Mouse (Mus musculus) kidney, adult 9 months (tissue): Measurements from ENCODE around the gene Lrrc36.

Source experiments
- DNase-seq: peaks from one replicate; pipeline ENCODE4 v3.0.0; 2022

The Lrrc36 gene

GRCm38 (mm10) chr8:105433021-105433420 is 19.6 kb downstream of the Lrrc36 start:
- DNase-seq: no peak

DNA sequence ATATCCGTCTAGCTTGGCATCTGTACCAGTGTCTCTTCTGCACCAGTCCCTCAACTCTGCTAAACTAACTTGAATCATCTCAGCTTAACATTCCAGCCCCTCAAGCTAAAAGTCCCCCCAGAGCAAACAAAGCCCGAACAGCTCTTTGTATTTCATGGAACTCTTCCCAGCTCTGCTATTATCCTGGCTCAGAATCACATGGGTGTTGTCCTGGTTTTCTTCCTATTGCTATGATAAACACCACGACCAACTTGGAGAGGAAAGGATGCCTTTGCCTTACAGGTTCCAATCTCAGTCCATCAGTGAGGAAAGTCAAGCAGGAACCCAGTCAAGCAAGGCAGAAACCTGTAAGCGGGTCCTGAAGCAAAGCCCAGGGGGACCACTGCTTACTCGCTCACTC is 20.1 kb downstream of the Lrrc36 start:
- no peak for DNase-seq

- no peak for DNase-seq
Observed at GRCm38 (mm10) chr8:105434136-105434535, 20.8 kb downstream of the Lrrc36 start.

GRCm38 (mm10) chr8:105436218-105436617 is 22.8 kb downstream of the Lrrc36 start:
- DNase-seq: no peak

- DNase-seq: no peak
Observed at GRCm38 (mm10) chr8:105437078-105437748, 23.8 kb downstream of the Lrrc36 start.

DNA sequence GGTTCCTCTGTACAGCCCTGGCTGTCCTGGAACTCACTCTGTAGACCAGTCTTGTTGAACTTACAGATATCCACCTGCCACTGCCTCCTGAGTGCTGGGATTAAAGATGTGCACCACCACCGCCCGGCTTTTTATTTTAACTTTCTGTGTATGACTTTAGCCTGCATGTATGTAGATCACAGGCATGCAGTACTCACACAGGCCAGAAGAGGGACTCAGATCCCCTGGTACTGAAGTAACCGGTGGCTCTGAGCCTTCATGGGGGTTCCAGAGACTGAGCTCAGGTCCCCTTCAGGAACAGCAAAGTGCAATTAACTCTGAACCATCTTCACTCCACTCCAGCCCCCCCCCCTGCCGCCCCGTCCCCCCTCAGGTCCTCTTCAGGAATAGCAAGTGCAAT is 25.5 kb downstream of the Lrrc36 start:
- peak; percentile 43 for DNase-seq

GRCm38 (mm10) chr8:105441433-105441832 is 28.1 kb downstream of the Lrrc36 start:
- peak; percentile 24 for DNase-seq

GRCm38 (mm10) chr8:105442661-105443060 is 29.3 kb downstream of the Lrrc36 start:
- no peak for DNase-seq

DNA sequence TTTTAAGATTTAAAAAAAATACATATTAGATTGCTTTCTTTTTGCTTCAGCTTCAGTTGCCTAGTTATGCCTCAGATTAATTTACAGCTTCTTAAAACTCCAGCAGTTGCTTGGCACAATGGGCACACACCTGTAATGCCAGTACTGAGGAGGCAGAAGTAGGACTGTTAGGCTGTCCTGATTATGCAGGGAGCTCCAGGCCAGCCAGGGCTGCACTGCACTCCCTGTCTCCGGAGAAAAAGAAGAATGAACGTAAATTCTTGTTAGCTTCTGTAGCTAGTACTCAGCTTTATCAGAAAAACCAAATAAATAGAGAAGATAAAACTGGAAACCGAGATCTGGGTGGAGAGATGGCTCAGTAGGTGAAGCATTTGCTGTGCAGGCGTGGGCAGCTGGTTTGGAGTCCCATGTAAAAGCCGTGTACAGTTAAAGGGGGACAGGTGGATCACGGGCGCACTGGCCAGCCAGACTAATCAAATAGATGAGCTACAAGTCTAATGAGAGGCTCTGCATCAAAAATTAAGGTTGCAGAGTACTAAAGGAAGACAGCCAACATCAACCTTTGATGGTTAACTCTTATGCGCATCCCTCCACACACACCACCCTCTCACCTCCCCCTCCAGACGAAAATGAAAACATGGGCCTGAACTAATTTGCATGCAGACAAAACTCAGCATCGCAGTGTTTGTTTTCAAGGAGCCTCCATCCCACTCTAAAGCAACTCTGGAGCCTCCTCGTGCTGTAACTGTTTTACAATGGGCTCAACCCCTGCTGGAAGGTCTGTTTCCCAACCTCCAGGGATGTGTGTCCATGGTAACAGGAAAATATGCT is 32.1 kb downstream of the Lrrc36 start:
- DNase-seq: no peak

GRCm38 (mm10) chr8:105446127-105446552 is 32.8 kb downstream of the Lrrc36 start:
- DNase-seq: peak; percentile 12

- DNase-seq: no peak
Observed at GRCm38 (mm10) chr8:105448188-105448587, 34.8 kb downstream of the Lrrc36 start.

- DNase-seq: no peak
Observed at GRCm38 (mm10) chr8:105448596-105448995, 35.2 kb downstream of the Lrrc36 start.

DNA sequence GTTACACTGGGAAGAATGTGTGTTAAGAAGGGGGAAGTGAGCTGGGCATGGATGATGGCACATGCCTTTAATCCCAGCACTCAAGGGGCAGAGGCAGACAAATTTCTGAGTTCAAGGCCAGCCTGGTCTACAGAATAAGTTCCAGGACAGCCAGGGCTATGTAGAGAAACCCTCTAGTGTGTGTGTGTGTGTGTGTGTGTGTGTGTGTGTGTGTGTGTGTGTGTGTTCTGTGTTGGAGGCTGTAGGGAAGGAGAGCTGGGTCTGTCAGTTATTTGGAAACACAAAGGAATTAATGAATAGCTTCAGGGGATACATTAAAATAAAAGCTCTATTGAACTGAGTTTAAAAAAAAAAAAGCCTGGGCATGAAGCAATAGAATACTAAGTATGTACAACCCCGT is 37.6 kb downstream of the Lrrc36 start:
- DNase-seq: no peak

GRCm38 (mm10) chr8:105451903-105452603 is 38.7 kb downstream of the Lrrc36 start:
- no peak for DNase-seq

- DNase-seq: no peak
Observed at GRCm38 (mm10) chr8:105453296-105453695, 39.9 kb downstream of the Lrrc36 start.

GRCm38 (mm10) chr8:105454088-105454487 is 40.7 kb downstream of the Lrrc36 start:
- DNase-seq: no peak

- DNase-seq: no peak
Observed at GRCm38 (mm10) chr8:105455218-105455617, 41.8 kb downstream of the Lrrc36 start.

- DNase-seq: no peak
Observed at GRCm38 (mm10) chr8:105461085-105461803, 47.9 kb downstream of the Lrrc36 start.

GRCm38 (mm10) chr8:105464595-105464994 is 51.2 kb downstream of the Lrrc36 start:
- no peak for DNase-seq

DNA sequence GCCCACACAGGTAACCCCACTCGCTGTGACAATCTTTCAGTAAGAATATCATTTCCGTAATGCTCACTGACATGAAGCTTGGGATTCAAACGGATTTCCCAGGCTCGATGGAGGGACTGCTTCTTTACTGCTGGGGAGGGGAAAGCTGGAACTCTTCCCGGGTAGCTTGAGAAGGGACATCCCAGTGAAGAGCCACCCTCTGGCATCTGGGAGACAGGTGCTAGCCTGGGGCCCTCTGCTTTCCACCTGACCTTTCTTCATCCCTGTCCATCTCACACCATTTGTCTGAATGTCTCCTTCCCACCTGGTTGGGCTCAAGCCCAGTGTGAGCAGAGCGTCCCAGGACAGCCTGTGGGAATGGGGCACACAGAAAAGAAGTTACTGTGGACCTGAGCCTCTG is 52.9 kb downstream of the Lrrc36 start:
- no peak for DNase-seq

GRCm38 (mm10) chr8:105466700-105467291 is 53.4 kb downstream of the Lrrc36 start:
- no peak for DNase-seq

GRCm38 (mm10) chr8:105467396-105467985 is 54.1 kb downstream of the Lrrc36 start:
- DNase-seq: no peak
